Mouse (Mus musculus) gastrocnemius, adult 18-20 months (tissue): ENCODE measurements around the gene Crabp2. TPM values are rescaled to one million over a fixed set of nuclear protein-coding genes. Genes with fewer than 3 reads are reported as not detected.

Experiments used
- DNase-seq: peaks from one replicate; pipeline ENCODE4 v3.0.0; 2021; ENCODE audit warnings: low spot score
- total RNA-seq, 2 experiments: library from RNA; stranded (reverse); gene quantifications; 2 replicates each; pipeline ENCODE4 v1.2.3; 2021

Gene Crabp2
- total RNA-seq, 2 experiments from 2014 or later = 0.57 TPM; not detected in 1

DNA sequence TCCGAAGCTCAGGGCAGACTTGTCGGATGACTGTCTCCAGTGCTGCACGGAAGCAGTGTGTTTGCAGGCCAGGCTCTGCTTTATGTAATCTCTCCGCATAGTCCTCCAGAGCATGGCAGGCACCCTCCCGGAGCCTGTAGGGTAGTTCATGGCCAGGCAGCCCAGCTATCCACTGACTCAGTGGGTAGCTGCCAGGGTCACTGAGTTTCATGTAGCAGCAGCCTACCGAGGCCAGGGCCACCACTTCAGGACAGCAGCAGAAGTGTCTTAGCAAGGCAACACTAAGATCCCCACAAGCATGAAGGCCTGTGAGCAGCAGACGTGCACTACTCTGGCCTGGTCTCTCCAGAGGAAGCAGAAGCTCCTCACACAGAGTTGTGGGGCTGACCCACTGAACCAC is 23.5 kb upstream of the Crabp2 start:
- no peak for DNase-seq

GRCm38 (mm10) chr3:87927452-87927851 is 21.0 kb upstream of the Crabp2 start:
- no peak for DNase-seq

GRCm38 (mm10) chr3:87929341-87930077 is 19.0 kb upstream of the Crabp2 start:
- no peak for DNase-seq

DNA sequence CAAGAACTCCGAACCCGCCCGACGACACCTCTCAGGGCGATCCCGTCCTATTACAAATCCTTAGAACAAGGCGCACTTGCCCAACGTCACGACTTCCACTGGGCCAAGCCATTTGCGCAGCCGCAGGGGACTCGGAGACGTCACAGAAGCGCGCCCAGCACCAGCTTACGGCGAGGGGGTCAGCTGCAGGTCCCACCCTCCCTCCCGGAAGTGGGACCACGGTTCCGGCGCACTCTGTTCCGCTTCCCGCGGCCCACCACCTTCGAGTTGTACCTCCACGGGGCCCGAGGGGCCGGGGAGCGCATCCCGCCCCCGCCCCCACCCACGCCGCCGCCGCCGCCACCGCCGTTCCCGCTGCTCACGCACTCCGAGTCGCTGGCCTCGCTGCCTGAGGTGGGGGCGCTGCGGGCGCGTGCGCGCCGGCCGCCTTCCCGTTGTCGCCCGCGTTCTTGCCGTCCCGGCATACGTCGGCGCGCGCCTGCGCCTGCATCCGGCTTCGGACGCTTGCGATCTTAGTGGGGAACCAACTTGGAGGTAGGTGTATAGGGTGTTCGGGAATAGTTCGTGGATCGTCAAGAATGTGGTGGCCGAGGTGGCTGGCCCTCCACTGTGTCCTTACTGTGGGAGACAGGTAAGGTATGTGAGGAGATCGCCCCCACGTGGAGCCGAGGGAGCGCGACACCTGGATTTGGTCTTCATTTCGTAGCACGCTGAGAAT is 18.2 kb upstream of the Crabp2 start, which contains the start of the genes Isg20l2 and Rrnad1:
Gene Isg20l2 (plus strand): TSS at position 237 of the 718 bp plus-strand sequence.
Gene Rrnad1 (minus strand): TSS at position 640 of the 718 bp plus-strand sequence.
- peak; percentile 97 for DNase-seq

DNA sequence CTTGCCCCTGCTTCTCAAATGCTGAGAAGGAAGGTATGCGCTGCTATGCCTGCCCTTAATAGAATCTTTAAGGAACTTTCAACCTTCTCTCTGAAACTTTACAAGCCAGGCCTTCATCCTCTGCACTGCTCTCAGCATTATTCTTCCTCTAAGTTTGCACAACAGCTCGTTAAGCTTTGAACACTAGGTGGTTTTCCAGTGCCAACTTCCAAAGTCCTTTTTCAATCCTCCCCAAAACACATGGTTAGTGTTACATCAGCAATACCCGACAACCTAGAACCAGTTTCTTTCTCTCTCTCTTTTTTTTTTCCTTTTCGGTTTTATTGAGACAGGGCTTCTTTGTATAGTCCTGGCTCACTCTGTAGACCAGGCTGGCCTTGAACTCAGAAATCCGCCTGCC is 14.4 kb upstream of the Crabp2 start:
- DNase-seq = no peak

DNA sequence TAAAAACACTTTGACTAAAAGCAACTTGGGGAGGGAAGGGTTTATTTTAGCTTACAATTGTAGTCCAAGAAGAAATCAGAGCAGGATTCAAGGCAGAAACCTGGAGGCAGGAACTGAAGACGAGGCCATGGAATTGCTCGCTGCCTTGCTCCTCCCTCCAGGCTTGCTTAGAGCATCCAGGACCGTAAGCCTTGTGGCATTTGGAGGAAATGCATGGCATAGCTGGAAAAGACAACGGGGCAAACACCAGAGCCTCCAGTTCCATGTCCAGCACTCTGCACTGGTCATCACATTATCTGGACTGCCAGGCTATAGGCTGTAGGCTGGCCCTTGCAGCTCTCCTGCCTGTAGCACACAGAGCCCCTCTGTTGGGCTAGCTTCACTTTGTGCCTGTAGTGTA is 14.0 kb upstream of the Crabp2 start:
- DNase-seq = no peak

DNA sequence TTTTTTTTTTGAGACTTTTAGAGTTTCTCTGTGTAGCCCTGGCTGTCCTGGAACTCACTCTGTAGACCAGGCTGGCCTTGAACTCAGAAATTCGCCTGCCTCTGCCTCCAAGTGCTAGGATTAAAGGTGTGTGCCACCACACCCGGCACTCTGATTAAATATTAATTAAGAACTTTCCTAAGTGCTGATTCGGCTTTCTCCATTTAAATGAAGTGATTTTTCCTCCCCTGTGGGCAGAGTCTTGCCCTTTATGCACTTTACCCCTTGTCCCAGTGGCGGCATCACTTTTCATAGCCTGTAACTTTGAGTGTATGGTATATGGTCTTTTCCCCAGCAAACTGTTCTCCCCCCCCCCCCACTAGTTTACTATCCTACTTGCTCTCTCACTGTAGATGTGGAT is 13.3 kb upstream of the Crabp2 start:
- DNase-seq = no peak

DNA sequence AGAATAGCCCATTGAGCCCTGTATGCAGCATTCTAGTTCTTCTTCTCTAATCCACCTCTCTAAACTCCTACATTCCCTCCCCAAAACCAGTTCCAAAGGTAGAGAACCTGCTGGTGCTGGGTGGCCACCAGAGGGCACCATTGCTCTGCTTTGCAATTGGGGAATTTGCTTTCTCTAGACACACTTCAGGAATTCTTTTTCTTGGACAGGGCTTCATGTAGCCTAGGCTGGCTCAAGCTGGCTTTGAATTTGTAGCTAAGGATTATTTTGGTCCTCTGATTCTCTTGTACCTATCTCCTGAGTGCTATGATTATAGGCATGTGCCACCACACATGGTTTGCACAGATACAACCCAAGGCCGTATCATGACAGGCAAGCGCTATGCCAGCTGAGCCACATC is 12.7 kb upstream of the Crabp2 start:
- DNase-seq = peak; percentile 80

GRCm38 (mm10) chr3:87940611-87941010 is 7.9 kb upstream of the Crabp2 start:
- DNase-seq = no peak

- no peak for DNase-seq
Observed at GRCm38 (mm10) chr3:87942471-87942870, 6.0 kb upstream of the Crabp2 start.

GRCm38 (mm10) chr3:87943586-87943985 is 4.9 kb upstream of the Crabp2 start:
- DNase-seq = no peak

GRCm38 (mm10) chr3:87944838-87945600 is 3.4 kb upstream of the Crabp2 start:
- DNase-seq = peak; percentile 32

GRCm38 (mm10) chr3:87945781-87946540 is 2.5 kb upstream of the Crabp2 start:
- DNase-seq = no peak

DNA sequence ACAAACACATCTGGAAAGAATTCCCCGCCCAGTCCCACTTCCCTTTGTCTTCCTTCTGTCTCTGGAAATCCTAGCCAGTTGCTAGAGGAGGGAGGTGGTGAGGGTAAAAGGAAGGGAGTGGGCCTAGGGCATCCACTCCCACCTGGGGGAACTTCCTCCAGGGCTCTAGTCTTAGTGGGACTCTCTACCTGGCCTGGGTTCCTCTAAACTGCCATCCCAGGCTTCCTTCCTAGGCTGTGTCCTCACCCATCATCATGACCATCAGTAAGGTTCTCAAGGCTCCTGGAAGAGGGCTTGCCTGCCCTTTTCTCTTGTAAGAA is 2.0 kb upstream of the Crabp2 start:
- no peak for DNase-seq

DNA sequence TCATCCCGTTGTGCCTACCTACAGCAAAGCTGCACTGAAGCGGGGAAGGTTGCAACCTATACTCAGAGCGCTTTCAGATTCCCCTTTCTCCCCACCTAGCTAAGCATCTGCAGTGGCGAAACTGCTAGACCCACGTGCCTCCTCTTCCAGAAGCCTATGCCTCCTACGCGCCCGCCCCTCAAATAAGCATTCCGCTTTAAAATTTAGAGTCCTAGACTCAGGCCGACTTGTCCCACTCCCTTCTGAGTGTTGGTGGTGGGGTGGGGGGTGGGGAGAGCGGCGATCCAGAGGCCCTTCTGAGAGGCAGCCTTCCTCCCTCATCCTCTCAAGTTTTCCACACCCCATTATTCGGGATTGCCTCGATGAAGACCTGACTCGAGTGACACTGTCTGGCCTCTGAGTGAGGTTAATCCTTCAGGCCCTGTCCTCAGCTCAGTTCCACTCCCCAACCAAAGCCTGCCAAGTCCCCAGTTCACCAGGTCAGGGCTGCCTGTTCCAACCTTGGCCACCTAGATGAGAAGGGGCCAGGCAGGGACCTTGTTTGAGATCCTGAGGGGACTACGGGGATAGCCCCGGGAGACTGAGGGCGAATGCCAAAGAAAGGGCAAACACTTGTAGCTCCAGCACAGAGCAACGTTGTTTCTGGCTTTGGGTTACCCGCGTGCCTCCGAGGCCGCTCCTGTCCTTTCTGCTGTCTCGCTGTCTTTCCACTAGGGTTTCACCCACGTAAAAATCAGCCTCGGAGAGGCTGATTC is 1.2 kb upstream of the Crabp2 start:
- no peak for DNase-seq

DNA sequence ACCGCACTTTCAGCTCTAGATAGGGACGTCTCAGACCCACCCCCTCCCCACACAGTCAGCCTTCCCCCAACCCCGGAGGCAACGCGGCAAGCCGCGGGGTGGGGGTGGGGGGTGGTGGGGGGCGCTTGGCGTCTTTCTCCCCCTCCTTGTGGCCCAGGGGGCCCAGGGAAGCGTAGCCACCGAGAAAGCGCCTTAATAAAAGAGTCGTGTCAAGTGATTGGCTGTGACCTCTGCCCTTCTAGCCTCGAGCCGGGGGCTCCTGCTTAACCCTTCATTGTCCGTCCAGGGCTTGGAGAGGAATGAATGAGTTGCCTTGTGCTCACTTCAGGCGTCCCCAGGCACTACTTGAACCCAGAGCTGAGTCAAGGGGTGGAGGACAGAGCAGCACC is 661 bp upstream of the Crabp2 start:
- DNase-seq = no peak

- DNase-seq = no peak
Observed at GRCm38 (mm10) chr3:87949266-87949954, 944 bp downstream of the Crabp2 start.

- DNase-seq = no peak
Observed at GRCm38 (mm10) chr3:87949955-87950515, 1.6 kb downstream of the Crabp2 start.

DNA sequence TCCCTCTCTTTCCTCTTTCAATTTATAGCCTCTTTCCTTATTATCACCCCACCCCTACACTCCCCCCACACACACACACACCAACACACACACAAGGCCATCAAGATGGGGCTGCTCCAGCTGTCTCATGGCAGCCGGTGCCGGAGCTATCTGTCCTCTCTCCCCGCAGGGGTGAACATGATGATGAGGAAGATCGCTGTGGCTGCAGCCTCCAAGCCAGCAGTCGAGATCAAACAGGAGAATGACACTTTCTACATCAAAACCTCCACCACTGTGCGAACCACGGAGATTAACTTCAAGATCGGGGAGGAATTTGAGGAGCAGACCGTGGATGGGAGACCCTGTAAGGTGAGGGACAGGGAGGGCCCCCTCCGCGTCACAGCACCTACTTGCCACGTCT is 3.5 kb downstream of the Crabp2 start:
- DNase-seq = no peak

GRCm38 (mm10) chr3:87952440-87952839 is 4.0 kb downstream of the Crabp2 start:
- no peak for DNase-seq
